Mouse (Mus musculus): ENCODE measurements around the gene Arpc5l. TPM values are rescaled to one million over a fixed set of nuclear protein-coding genes. Genes with fewer than 3 reads are reported as not detected.

The Arpc5l gene
- polyA plus RNA-seq (2014; fragmentation: Nextera tagmentation; extraction: Ambion mirVana), result 140 TPM in 2 replicates

DNA sequence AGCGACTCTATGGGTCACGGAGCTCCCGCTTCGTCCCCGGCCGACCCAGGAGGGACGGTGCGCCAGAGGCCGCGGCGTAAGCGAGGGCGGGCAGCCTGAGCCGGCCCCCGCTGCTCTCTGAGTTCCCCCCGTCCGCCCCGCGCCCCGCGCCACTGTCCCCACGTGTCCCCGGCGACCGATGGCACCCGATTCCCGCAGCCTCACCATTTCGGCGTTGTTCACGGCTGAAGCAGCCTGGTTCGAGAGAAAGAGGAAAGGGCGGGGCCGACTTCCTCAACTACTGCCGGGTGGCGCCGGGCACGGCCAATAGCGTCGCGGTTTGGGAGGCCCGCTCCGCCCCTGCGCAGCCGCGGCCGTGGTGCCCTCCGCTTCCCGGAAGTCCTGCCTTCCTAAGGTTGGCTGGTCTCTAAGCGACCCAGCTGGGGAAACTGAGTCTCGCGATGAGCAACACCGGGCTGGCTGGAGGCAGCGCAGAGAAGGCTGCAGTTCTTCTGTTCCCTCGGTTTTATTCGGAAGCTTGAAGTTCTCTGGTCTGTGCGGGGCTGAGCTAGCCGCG is at the start of gene Arpc5l:
Arpc5l (plus strand) TSS at position 469 of the 556 bp plus-strand sequence.
- Histone ChIP-seq H3K4me2 (ENCODE audit: low read depth, low read length) (peak within 1 kb of the TSS; percentile 72), H3K9ac (replicated peaks; ENCODE audit: low read length) (peak within 1 kb of the TSS; percentile 87), H3K27me3 (ENCODE audit: control insufficient read depth, insufficient read depth, low read length) (no peaks in the 10 kb centered on the region), H3K4me3 (ENCODE audit: low read depth, low read length) (peak within 1 kb of the TSS; percentile 60), H3K27ac (replicated peaks; ENCODE audit: low read depth, low read length) (peak within 1 kb of the TSS; percentile 76), H3K36me3 (replicated peaks; ENCODE audit: control insufficient read depth, insufficient read depth, low read depth, low read length) (peaks cover 12% of the 10 kb centered on the region), H3K9me3 (replicated peaks; ENCODE audit: control insufficient read depth, low read length) (no peaks in the 10 kb centered on the region), H3K4me1 (ENCODE audit: control insufficient read depth, insufficient read depth, low read length) (no peaks in the 10 kb centered on the region; the same call in 1 of the 2 replicates)
- DNase-seq (ENCODE audit: low spot score) (peak; percentile 96), ATAC-seq (replicated peaks; ENCODE audit: insufficient number of reproducible peaks, low FRiP score, low TSS enrichment, low read depth) (peak; percentile 86)
- WGBS, result under 1% methylated on average over 57 of the region's 58 CpGs

DNA sequence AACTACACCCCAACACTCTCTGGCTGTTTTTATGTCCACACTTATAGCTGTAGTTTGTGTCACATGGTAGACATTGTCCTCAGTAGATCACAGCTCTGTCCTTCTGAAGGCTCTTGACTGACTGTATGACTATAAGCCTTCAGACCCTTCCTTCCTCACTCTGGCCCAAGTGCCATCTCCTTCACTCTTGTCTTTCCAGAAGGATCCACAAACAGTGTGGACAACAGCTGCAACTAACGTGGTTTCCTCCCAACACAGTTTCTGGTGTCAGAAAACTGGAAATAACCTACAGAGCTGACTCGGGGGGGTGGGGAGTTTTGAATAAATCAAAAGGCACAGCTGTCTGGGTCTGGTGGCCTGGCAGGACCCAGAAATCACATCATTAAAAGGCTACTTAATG is 49.1 kb upstream of the Arpc5l start:
- H3K27me3 ChIP-seq (ENCODE audit: control insufficient read depth, insufficient read depth, low read length), result no peaks in the 10 kb centered on the region
- H3K4me2 ChIP-seq (ENCODE audit: low read depth, low read length), result no peak overlapping the region
- 67% methylated on average over 2 of the region's 2 CpGs for WGBS
- no peaks in the 10 kb centered on the region for H3K4me1 ChIP-seq (ENCODE audit: control insufficient read depth, insufficient read depth, low read length)
- DNase-seq (ENCODE audit: low spot score) (no peak), ATAC-seq (replicated peaks; ENCODE audit: insufficient number of reproducible peaks, low FRiP score, low TSS enrichment, low read depth) (no peak)
- H3K4me3 ChIP-seq (ENCODE audit: low read depth, low read length), result no peak overlapping the region
- H3K27ac ChIP-seq (replicated peaks; ENCODE audit: low read depth, low read length), result no peak overlapping the region
- no peak overlapping the region for H3K9ac ChIP-seq (replicated peaks; ENCODE audit: low read length)
- H3K36me3 ChIP-seq (replicated peaks; ENCODE audit: control insufficient read depth, insufficient read depth, low read depth, low read length), result no peaks in the 10 kb centered on the region
- H3K9me3 ChIP-seq (replicated peaks; ENCODE audit: control insufficient read depth, low read length), result no peaks in the 10 kb centered on the region

GRCm38 (mm10) chr2:38957671-38958223 is 47.4 kb upstream of the Arpc5l start:
- no peak for DNase-seq (ENCODE audit: low spot score)
- Histone ChIP-seq H3K9ac (replicated peaks; ENCODE audit: low read length) (no peak overlapping the region), H3K36me3 (replicated peaks; ENCODE audit: control insufficient read depth, insufficient read depth, low read depth, low read length) (no peaks in the 10 kb centered on the region), H3K27me3 (ENCODE audit: control insufficient read depth, insufficient read depth, low read length) (no peaks in the 10 kb centered on the region), H3K4me3 (ENCODE audit: low read depth, low read length) (no peak overlapping the region), H3K27ac (replicated peaks; ENCODE audit: low read depth, low read length) (no peak overlapping the region), H3K4me1 (ENCODE audit: control insufficient read depth, insufficient read depth, low read length) (no peaks in the 10 kb centered on the region), H3K9me3 (replicated peaks; ENCODE audit: control insufficient read depth, low read length) (no peaks in the 10 kb centered on the region), H3K4me2 (ENCODE audit: low read depth, low read length) (no peak overlapping the region)
- WGBS, result 82% methylated on average over 5 of the region's 5 CpGs
- no peak for ATAC-seq (replicated peaks; ENCODE audit: insufficient number of reproducible peaks, low FRiP score, low TSS enrichment, low read depth)

- WGBS, result 28% methylated on average over 4 of the region's 4 CpGs
- H3K4me1 ChIP-seq (ENCODE audit: control insufficient read depth, insufficient read depth, low read length), result no peaks in the 10 kb centered on the region
- H3K9ac ChIP-seq (replicated peaks; ENCODE audit: low read length), result no peak overlapping the region
- H3K27me3 ChIP-seq (ENCODE audit: control insufficient read depth, insufficient read depth, low read length), result no peaks in the 10 kb centered on the region
- H3K4me3 ChIP-seq (ENCODE audit: low read depth, low read length), result no peak overlapping the region
- no peaks in the 10 kb centered on the region for H3K36me3 ChIP-seq (replicated peaks; ENCODE audit: control insufficient read depth, insufficient read depth, low read depth, low read length)
- H3K27ac ChIP-seq (replicated peaks; ENCODE audit: low read depth, low read length), result no peak overlapping the region
- no peak overlapping the region for H3K4me2 ChIP-seq (ENCODE audit: low read depth, low read length)
- DNase-seq (ENCODE audit: low spot score), result peak; percentile 45
- ATAC-seq (replicated peaks; ENCODE audit: insufficient number of reproducible peaks, low FRiP score, low TSS enrichment, low read depth), result no peak
- no peaks in the 10 kb centered on the region for H3K9me3 ChIP-seq (replicated peaks; ENCODE audit: control insufficient read depth, low read length)
Observed at GRCm38 (mm10) chr2:38964198-38964597, 41.0 kb upstream of the Arpc5l start.

GRCm38 (mm10) chr2:38969650-38970049 is 35.5 kb upstream of the Arpc5l start:
- Histone ChIP-seq H3K36me3 (replicated peaks; ENCODE audit: control insufficient read depth, insufficient read depth, low read depth, low read length) (no peaks in the 10 kb centered on the region), H3K4me1 (ENCODE audit: control insufficient read depth, insufficient read depth, low read length) (no peaks in the 10 kb centered on the region), H3K9ac (replicated peaks; ENCODE audit: low read length) (no peak overlapping the region), H3K27ac (replicated peaks; ENCODE audit: low read depth, low read length) (no peak overlapping the region), H3K27me3 (ENCODE audit: control insufficient read depth, insufficient read depth, low read length) (no peaks in the 10 kb centered on the region), H3K4me2 (ENCODE audit: low read depth, low read length) (no peak overlapping the region), H3K9me3 (replicated peaks; ENCODE audit: control insufficient read depth, low read length) (no peaks in the 10 kb centered on the region), H3K4me3 (ENCODE audit: low read depth, low read length) (no peak overlapping the region)
- WGBS, result 94% methylated on average over 2 of the region's 2 CpGs
- no peak for DNase-seq (ENCODE audit: low spot score)
- no peak for ATAC-seq (replicated peaks; ENCODE audit: insufficient number of reproducible peaks, low FRiP score, low TSS enrichment, low read depth)

- Histone ChIP-seq H3K36me3 (replicated peaks; ENCODE audit: control insufficient read depth, insufficient read depth, low read depth, low read length) (no peaks in the 10 kb centered on the region), H3K27ac (replicated peaks; ENCODE audit: low read depth, low read length) (no peak overlapping the region), H3K27me3 (ENCODE audit: control insufficient read depth, insufficient read depth, low read length) (no peaks in the 10 kb centered on the region), H3K9ac (replicated peaks; ENCODE audit: low read length) (no peak overlapping the region), H3K4me3 (ENCODE audit: low read depth, low read length) (no peak overlapping the region), H3K9me3 (replicated peaks; ENCODE audit: control insufficient read depth, low read length) (no peaks in the 10 kb centered on the region), H3K4me1 (ENCODE audit: control insufficient read depth, insufficient read depth, low read length) (no peaks in the 10 kb centered on the region), H3K4me2 (ENCODE audit: low read depth, low read length) (no peak overlapping the region)
- DNase-seq (ENCODE audit: low spot score) (no peak), ATAC-seq (replicated peaks; ENCODE audit: insufficient number of reproducible peaks, low FRiP score, low TSS enrichment, low read depth) (no peak)
- WGBS, result 82% methylated on average over 5 of the region's 5 CpGs
Observed at GRCm38 (mm10) chr2:38970057-38970456, 35.1 kb upstream of the Arpc5l start.

DNA sequence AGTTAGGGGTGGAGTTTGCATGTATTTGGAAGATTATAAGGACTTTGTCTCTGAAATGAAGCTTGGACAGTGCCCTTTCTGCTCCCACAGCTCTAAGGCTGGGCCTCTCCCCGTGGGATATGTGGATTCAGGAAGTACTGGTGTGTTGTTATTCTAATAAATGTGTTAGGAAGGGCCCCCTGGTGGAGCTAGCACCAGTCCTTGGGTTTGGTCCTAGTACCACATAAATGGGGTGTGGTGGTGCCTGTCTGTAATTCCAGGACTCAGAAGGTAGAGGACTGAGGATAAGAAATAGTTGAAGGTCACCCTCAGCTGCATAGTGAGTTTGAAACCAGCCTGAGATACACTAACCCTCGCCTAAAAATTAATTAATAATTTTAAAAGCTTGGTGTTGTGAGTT is 31.9 kb upstream of the Arpc5l start:
- no peak overlapping the region for H3K4me2 ChIP-seq (ENCODE audit: low read depth, low read length)
- H3K27me3 ChIP-seq (ENCODE audit: control insufficient read depth, insufficient read depth, low read length), result no peaks in the 10 kb centered on the region
- no peaks in the 10 kb centered on the region for H3K9me3 ChIP-seq (replicated peaks; ENCODE audit: control insufficient read depth, low read length)
- no peaks in the 10 kb centered on the region for H3K36me3 ChIP-seq (replicated peaks; ENCODE audit: control insufficient read depth, insufficient read depth, low read depth, low read length)
- H3K27ac ChIP-seq (replicated peaks; ENCODE audit: low read depth, low read length), result no peak overlapping the region
- DNase-seq (ENCODE audit: low spot score) (no peak), ATAC-seq (replicated peaks; ENCODE audit: insufficient number of reproducible peaks, low FRiP score, low TSS enrichment, low read depth) (no peak)
- 39% methylated on average over 2 of the region's 2 CpGs for WGBS
- H3K4me3 ChIP-seq (ENCODE audit: low read depth, low read length), result no peak overlapping the region
- no peaks in the 10 kb centered on the region for H3K4me1 ChIP-seq (ENCODE audit: control insufficient read depth, insufficient read depth, low read length)
- H3K9ac ChIP-seq (replicated peaks; ENCODE audit: low read length), result no peak overlapping the region

GRCm38 (mm10) chr2:38973701-38974100 is 31.4 kb upstream of the Arpc5l start:
- Histone ChIP-seq H3K4me3 (ENCODE audit: low read depth, low read length) (no peak overlapping the region), H3K9me3 (replicated peaks; ENCODE audit: control insufficient read depth, low read length) (no peaks in the 10 kb centered on the region), H3K36me3 (replicated peaks; ENCODE audit: control insufficient read depth, insufficient read depth, low read depth, low read length) (no peaks in the 10 kb centered on the region), H3K27ac (replicated peaks; ENCODE audit: low read depth, low read length) (no peak overlapping the region), H3K4me2 (ENCODE audit: low read depth, low read length) (no peak overlapping the region), H3K4me1 (ENCODE audit: control insufficient read depth, insufficient read depth, low read length) (no peaks in the 10 kb centered on the region), H3K27me3 (ENCODE audit: control insufficient read depth, insufficient read depth, low read length) (no peaks in the 10 kb centered on the region), H3K9ac (replicated peaks; ENCODE audit: low read length) (no peak overlapping the region)
- DNase-seq (ENCODE audit: low spot score) (no peak), ATAC-seq (replicated peaks; ENCODE audit: insufficient number of reproducible peaks, low FRiP score, low TSS enrichment, low read depth) (no peak)
- 83% methylated on average over 7 of the region's 7 CpGs for WGBS
